Mouse (Mus musculus): ENCODE measurements around the gene Nucb1. TPM values are rescaled to one million over a fixed set of nuclear protein-coding genes. Genes with fewer than 3 reads are reported as not detected.

Nucb1 gene
- polyA plus RNA-seq, 1 experiment: 171 TPM

DNA sequence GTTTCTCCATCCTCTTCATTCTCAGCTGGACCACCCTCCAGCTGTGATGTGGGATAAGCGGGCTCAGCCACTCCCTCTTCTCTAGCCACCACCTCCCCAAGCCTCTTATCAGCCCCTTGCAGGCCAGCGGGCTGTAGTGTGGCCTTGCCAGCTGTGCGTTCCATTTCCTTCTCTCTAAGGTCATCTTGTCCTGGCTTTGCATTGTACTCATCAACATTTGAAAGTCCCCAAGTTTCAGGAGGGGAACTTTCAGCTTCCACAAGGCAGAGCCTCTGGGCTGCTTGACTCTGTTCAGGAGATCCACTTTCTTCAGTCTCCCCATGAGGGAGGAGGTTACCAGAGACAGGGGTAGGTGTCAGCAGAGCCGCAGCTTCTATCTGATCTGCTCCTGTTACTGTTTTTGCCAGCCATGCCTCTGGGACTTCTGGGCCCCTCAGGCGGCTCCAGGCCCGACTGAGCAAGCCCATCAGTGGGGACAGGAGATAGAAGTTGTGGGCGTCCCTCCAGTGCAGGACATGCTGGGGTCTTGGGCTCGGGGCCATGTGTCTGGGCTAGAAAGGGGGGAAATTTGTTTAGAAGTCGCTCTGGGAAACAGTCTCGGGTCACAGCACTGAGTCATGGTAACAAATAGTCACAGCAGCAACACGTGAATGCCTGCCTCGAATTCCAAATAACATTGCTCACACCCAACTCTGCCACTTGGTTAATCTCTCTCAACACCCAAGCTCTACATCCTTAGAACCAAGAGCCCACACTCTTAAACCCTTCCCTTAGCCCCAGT, 14.8 kb upstream of the Nucb1 start:
- H3K4me1 ChIP-seq (ENCODE audit: control insufficient read depth, insufficient read depth, insufficient read length): peaks cover 6% of the 10 kb centered on the region; the same call in 1 of the 2 replicates
- no peak; the same call in 1 of the 2 replicates for TF ChIP-seq POLR2A (IDR thresholded peaks at IDR 0.05; ENCODE audit: low read depth, low read length)
- no peak for TF ChIP-seq CTCF (IDR thresholded peaks at IDR 0.05; ENCODE audit: extremely low read depth, insufficient read depth, insufficient read length, insufficient replicate concordance)
- WGBS: 30% methylated on average over 12 of the region's 12 CpGs
- H3K27me3 ChIP-seq (ENCODE audit: control insufficient read depth, insufficient read depth, low read length): no peaks in the 10 kb centered on the region
- H3K27ac ChIP-seq (ENCODE audit: insufficient read depth, low read length): peak overlapping the region; percentile 95
- H3K4me3 ChIP-seq (ENCODE audit: extremely low read depth, insufficient read depth, insufficient read length): peak overlapping the region; percentile 85
- no peak for DNase-seq (ENCODE audit: low read depth in 1 of 2, low spot score in 2 of 2)
- peaks cover 7% of the 10 kb centered on the region for H3K36me3 ChIP-seq (ENCODE audit: control insufficient read depth, insufficient read depth, low read length)

DNA sequence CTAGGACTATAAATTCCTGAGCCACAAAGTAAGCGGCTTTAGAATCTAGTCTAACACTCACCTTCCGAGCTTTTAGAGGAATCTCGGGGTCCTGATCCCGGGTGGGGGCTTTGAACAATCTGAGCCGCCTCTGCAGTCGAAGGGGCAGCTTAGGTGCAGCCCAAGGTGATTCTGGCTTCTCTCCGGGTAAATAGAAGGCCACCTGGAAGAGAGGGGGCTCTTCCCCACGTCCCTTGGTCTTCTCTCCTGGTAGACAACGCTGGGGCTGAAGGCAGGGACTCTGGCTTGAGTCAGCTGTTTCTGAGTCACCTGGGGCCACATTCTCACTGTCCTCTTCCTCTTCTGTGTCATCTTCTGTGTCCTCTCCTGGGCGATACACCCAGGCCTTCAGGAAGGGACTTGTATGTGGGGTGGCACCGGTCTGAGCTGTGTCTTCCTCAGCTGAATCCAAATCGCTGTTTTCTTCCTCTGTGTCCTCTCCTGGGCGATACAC, 13.5 kb upstream of the Nucb1 start:
- TF ChIP-seq CTCF (IDR thresholded peaks at IDR 0.05; ENCODE audit: extremely low read depth, insufficient read depth, insufficient read length, insufficient replicate concordance) (no peak), POLR2A (IDR thresholded peaks at IDR 0.05; ENCODE audit: low read depth, low read length) (no peak)
- DNase-seq (ENCODE audit: low read depth in 1 of 2, low spot score in 2 of 2): no peak
- peak overlapping the region; percentile 39; the same call in 1 of the 2 replicates for H3K4me3 ChIP-seq (ENCODE audit: extremely low read depth, insufficient read depth, insufficient read length)
- peaks cover 7% of the 10 kb centered on the region for H3K36me3 ChIP-seq (ENCODE audit: control insufficient read depth, insufficient read depth, low read length)
- H3K4me1 ChIP-seq (ENCODE audit: control insufficient read depth, insufficient read depth, insufficient read length): peaks cover 6% of the 10 kb centered on the region; the same call in 1 of the 2 replicates
- no peaks in the 10 kb centered on the region for H3K27me3 ChIP-seq (ENCODE audit: control insufficient read depth, insufficient read depth, low read length)
- WGBS: 76% methylated on average over 13 of the region's 13 CpGs
- no peak overlapping the region for H3K27ac ChIP-seq (ENCODE audit: insufficient read depth, low read length)

DNA sequence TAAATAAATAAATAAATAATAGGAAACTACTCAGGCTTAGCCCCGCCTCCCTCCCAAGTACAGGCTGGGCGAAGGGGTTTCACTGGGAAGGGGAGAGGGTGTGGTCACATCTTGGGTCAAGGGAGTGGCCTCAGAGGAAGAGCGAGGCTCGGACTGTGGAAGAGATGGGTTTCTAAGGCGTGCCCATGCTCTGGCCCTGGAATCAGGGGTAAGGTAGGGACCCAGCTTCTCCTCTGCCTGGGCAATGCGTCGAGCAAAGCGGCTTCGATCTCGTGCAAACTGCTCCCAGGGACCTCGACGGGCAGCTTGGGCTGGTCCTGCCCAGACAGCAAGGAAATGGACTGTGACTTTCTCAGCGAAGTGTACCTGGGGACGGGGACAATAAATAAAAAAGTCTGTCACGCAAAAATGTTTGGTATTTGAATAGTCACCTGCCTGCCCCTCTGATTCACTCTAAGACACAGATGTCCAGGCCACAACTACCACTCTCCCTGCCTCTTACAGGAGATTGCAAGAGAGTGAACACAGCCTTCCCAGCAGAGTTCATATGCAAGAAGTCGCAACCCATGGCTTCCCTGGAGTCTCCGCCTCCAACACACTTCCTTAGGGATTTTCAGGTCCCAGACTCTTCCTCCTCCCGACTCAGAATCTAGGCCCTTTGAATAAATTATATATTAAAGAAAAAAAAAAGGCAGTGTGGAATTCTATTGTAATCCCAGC, 12.9 kb upstream of the Nucb1 start:
- H3K36me3 ChIP-seq (ENCODE audit: control insufficient read depth, insufficient read depth, low read length): peaks cover 7% of the 10 kb centered on the region
- no peak overlapping the region for H3K27ac ChIP-seq (ENCODE audit: insufficient read depth, low read length)
- H3K4me3 ChIP-seq (ENCODE audit: extremely low read depth, insufficient read depth, insufficient read length): peak overlapping the region; percentile 0
- TF ChIP-seq CTCF (IDR thresholded peaks at IDR 0.05; ENCODE audit: extremely low read depth, insufficient read depth, insufficient read length, insufficient replicate concordance) (no peak), POLR2A (IDR thresholded peaks at IDR 0.05; ENCODE audit: low read depth, low read length) (no peak)
- peaks cover 6% of the 10 kb centered on the region; the same call in 1 of the 2 replicates for H3K4me1 ChIP-seq (ENCODE audit: control insufficient read depth, insufficient read depth, insufficient read length)
- no peak for DNase-seq (ENCODE audit: low read depth in 1 of 2, low spot score in 2 of 2)
- WGBS: 83% methylated on average over 18 of the region's 18 CpGs
- no peaks in the 10 kb centered on the region for H3K27me3 ChIP-seq (ENCODE audit: control insufficient read depth, insufficient read depth, low read length)

DNA sequence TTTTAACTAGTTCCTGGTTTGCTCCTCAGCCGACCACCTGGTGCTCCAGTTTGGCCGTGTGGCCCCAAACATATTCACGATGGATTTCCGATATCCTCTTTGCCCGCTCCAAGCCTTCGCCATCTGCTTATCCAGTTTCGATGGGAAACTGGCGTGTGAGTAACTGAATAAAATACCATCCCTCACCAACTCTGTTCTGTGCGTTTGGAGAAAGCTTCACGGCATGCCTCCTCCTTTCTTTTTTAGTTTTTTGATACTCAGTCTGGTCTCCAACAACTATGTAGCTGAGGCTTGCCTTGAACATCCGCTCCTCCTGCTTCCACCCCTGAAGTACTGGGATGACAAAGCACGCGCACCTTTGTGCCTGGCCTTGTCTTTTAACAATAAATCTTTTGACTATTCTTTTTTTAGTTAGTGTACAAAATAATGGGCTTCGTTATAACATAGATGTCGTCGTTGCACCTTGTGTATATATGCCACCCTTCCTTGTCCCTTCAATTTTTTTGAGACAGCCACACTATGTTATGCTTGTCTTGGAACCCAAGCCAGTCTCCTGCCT, 12.1 kb upstream of the Nucb1 start:
- 63% methylated on average over 16 of the region's 16 CpGs for WGBS
- TF ChIP-seq CTCF (IDR thresholded peaks at IDR 0.05; ENCODE audit: extremely low read depth, insufficient read depth, insufficient read length, insufficient replicate concordance): no peak
- TF ChIP-seq POLR2A (IDR thresholded peaks at IDR 0.05; ENCODE audit: low read depth, low read length): no peak
- H3K4me1 ChIP-seq (ENCODE audit: control insufficient read depth, insufficient read depth, insufficient read length): peaks cover 6% of the 10 kb centered on the region; the same call in 1 of the 2 replicates
- H3K27ac ChIP-seq (ENCODE audit: insufficient read depth, low read length): 0 out of 2 replicates have a peak overlapping the region, but pooled peaks have one; percentile 89
- H3K4me3 ChIP-seq (ENCODE audit: extremely low read depth, insufficient read depth, insufficient read length): 0 out of 2 replicates have a peak overlapping the region, but pooled peaks have one; percentile 2
- peaks cover 7% of the 10 kb centered on the region for H3K36me3 ChIP-seq (ENCODE audit: control insufficient read depth, insufficient read depth, low read length)
- H3K27me3 ChIP-seq (ENCODE audit: control insufficient read depth, insufficient read depth, low read length): no peaks in the 10 kb centered on the region
- DNase-seq (ENCODE audit: low read depth in 1 of 2, low spot score in 2 of 2): no peak

DNA sequence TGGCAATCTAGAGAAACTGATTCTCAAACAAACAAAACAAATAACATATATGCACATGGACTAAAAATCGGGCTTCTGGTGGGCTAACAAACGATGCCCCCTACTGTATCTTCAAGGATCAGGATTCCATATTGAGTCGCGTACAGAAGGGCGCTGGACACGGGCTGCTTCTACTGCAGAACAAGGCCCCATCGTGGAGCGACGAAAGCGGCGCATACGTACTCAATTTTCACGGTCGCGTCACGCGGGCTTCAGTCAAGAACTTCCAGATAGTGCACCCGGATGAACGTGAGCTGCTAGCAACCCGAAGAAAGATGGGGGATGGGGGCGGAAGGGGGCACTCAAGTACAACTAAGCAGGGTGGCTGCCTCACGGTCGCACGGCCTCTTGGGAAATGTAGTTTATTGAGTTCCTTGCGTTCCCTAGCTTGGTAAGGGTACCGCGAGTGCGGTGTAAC, 11.6 kb upstream of the Nucb1 start:
- DNase-seq (ENCODE audit: low read depth in 1 of 2, low spot score in 2 of 2): peak; percentile 91 to 93
- TF ChIP-seq POLR2A (IDR thresholded peaks at IDR 0.05; ENCODE audit: low read depth, low read length) (peak; percentile 14), CTCF (IDR thresholded peaks at IDR 0.05; ENCODE audit: extremely low read depth, insufficient read depth, insufficient read length, insufficient replicate concordance) (no peak)
- Histone ChIP-seq H3K4me1 (ENCODE audit: control insufficient read depth, insufficient read depth, insufficient read length) (peaks cover 6% of the 10 kb centered on the region; the same call in 1 of the 2 replicates), H3K36me3 (ENCODE audit: control insufficient read depth, insufficient read depth, low read length) (peaks cover 7% of the 10 kb centered on the region), H3K27ac (ENCODE audit: insufficient read depth, low read length) (peak overlapping the region; percentile 89), H3K4me3 (ENCODE audit: extremely low read depth, insufficient read depth, insufficient read length) (peak overlapping the region; percentile 66), H3K27me3 (ENCODE audit: control insufficient read depth, insufficient read depth, low read length) (no peaks in the 10 kb centered on the region)
- WGBS: under 1% methylated on average over 28 of the region's 28 CpGs

DNA sequence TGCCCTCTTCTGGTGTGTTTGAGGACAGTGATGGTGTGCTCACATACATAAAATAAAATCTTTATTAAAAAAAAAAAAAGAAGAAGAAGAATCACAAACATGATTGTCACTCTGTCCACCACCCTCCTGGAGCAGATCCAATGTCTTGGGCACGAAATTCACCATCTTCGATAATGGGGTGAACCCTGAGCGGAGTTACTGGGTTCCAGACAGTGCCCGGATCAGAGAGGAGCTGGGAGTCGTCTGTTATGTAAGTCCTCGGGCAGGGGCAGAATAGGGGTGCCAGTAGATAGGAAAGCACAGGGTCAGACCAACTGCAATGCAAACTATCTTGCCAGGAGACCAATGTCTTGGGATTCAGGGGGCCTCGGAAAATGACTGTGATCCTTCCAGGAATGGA, 10.4 kb upstream of the Nucb1 start:
- Histone ChIP-seq H3K4me3 (ENCODE audit: extremely low read depth, insufficient read depth, insufficient read length) (no peak overlapping the region), H3K27me3 (ENCODE audit: control insufficient read depth, insufficient read depth, low read length) (no peaks in the 10 kb centered on the region), H3K27ac (ENCODE audit: insufficient read depth, low read length) (no peak overlapping the region), H3K4me1 (ENCODE audit: control insufficient read depth, insufficient read depth, insufficient read length) (peaks cover 6% of the 10 kb centered on the region; the same call in 1 of the 2 replicates), H3K36me3 (ENCODE audit: control insufficient read depth, insufficient read depth, low read length) (peaks cover 7% of the 10 kb centered on the region)
- WGBS: 93% methylated on average over 7 of the region's 7 CpGs
- DNase-seq (ENCODE audit: low read depth in 1 of 2, low spot score in 2 of 2): no peak
- TF ChIP-seq CTCF (IDR thresholded peaks at IDR 0.05; ENCODE audit: extremely low read depth, insufficient read depth, insufficient read length, insufficient replicate concordance) (no peak), POLR2A (IDR thresholded peaks at IDR 0.05; ENCODE audit: low read depth, low read length) (no peak)

All from spleen, adult 2 months (tissue).